ENCODE assay signal across 15 mouse cellular contexts in the genomic region with DNA sequence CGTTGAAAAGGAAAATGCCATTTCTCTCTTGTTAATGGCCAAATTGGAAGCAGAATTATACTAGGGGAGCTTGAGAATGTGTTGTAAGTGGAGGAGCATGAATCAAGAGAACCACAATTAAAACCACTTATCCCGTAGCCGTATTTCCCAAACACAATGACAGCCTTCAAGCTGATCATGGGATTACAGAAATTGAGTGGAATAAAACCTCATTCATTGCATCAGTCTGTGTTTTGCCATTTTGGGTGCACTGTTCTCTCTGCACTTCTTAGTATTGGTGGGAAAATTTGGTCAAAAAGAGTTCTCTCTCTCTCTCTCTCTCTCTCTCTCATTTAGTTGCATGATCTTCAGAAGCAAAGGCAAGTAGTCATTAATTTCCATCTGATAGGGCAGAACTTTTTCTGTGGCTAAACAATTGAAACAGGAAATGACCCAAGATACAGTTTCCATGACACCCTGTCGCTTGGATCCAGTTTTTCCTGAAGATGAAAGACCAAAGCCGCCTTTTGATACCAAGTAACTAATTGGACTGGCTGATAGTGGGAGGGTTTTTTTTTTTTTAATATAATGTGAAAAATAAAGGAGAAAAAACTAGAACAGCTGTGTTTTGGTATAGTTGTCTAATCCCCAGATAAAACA. TPM values are rescaled to one million over a fixed set of nuclear protein-coding genes. Genes with fewer than 3 reads are reported as not detected.
DNase-seq lines count a peak whose midpoint lies in the region; ATAC-seq and TF ChIP-seq lines count a peak whose summit lies in the region.
"Had no signal": no experiment of that assay in that cellular context is flagged by ENCODE, and none has a peak within 500 bp of the region (broad histone marks: within the 10 kb centered on the region; RNA-seq: fewer than 3 reads in every experiment).

No protein-coding gene starts in this region.

- H3K4me1 ChIP-seq in heart, embryonic 11.5 days (ENCODE audit: control insufficient read depth, insufficient read depth, low read length), result peaks cover 7% of the 10 kb centered on the region; the same call in 1 of the 2 replicates
- H3K4me1 ChIP-seq in liver, adult 2 months (ENCODE audit: control insufficient read depth, insufficient read depth, low read length), result no peaks in the 10 kb centered on the region; the same call in 1 of the 2 replicates
- no peaks in the 10 kb centered on the region for H3K4me1 ChIP-seq in liver, embryonic 11.5 days (replicated peaks; ENCODE audit: control insufficient read depth, insufficient read depth, low read length)
- H3K4me1 ChIP-seq in forebrain, embryonic 10.5 days, result peaks cover 41% of the 10 kb centered on the region
- H3K4me1 ChIP-seq in midbrain, embryonic 15.5 days, result peaks cover 27% of the 10 kb centered on the region
- H3K4me1 ChIP-seq: liver, embryonic 13.5 days had no signal

- WGBS in heart, embryonic 11.5 days (ENCODE audit: insufficient replicate concordance), result 38% methylated on average over 5 of the region's 5 CpGs
- 58% methylated on average over 5 of the region's 5 CpGs for WGBS in liver, adult 2 months
- 42% methylated on average over 5 of the region's 5 CpGs for WGBS in liver, embryonic 11.5 days
- 8% methylated on average over 5 of the region's 5 CpGs for WGBS in forebrain, embryonic 10.5 days
- whole genome bisulfite sequencing in midbrain, embryonic 15.5 days, result 9% methylated on average over 5 of the region's 5 CpGs

- no peaks in the 10 kb centered on the region for H3K27me3 ChIP-seq in heart, embryonic 11.5 days (ENCODE audit: control insufficient read depth, insufficient read depth, low read length)
- no peaks in the 10 kb centered on the region; the same call in 1 of the 2 replicates for H3K27me3 ChIP-seq in liver, adult 2 months (ENCODE audit: control insufficient read depth, insufficient read depth, low read length)
- H3K27me3 ChIP-seq in liver, embryonic 11.5 days (replicated peaks; ENCODE audit: control insufficient read depth, insufficient read depth, low read length), result no peaks in the 10 kb centered on the region
- H3K27me3 ChIP-seq in forebrain, embryonic 10.5 days (ENCODE audit: poor library complexity, severe bottlenecking), result peaks cover 27% of the 10 kb centered on the region
- H3K27me3 ChIP-seq in midbrain, embryonic 15.5 days (replicated peaks), result no peaks in the 10 kb centered on the region
- H3K27me3 ChIP-seq: liver, embryonic 13.5 days had no signal

- no peaks in the 10 kb centered on the region for H3K36me3 ChIP-seq in heart, embryonic 11.5 days (ENCODE audit: control insufficient read depth, insufficient read depth, low read length)
- no peaks in the 10 kb centered on the region for H3K36me3 ChIP-seq in liver, adult 2 months (ENCODE audit: control insufficient read depth, insufficient read depth, low read length)
- H3K36me3 ChIP-seq in liver, embryonic 11.5 days (ENCODE audit: control insufficient read depth, insufficient read depth, low read length), result no peaks in the 10 kb centered on the region
- H3K36me3 ChIP-seq in forebrain, embryonic 10.5 days (replicated peaks), result peaks cover 19% of the 10 kb centered on the region
- H3K36me3 ChIP-seq in midbrain, embryonic 15.5 days (replicated peaks), result no peaks in the 10 kb centered on the region
- H3K36me3 ChIP-seq: liver, embryonic 13.5 days had no signal

- no peak for TF ChIP-seq CTCF in liver, adult 2 months (IDR thresholded peaks at IDR 0.05; ENCODE audit: low read depth, low read length)

- no peaks in the 10 kb centered on the region for H3K79me2 ChIP-seq in liver, adult 2 months (ENCODE audit: control insufficient read depth, insufficient read depth, low read length)

- no peak overlapping the region for H3K4me3 ChIP-seq in heart, embryonic 11.5 days (ENCODE audit: low read depth, low read length)
- H3K4me3 ChIP-seq in liver, adult 2 months (ENCODE audit: insufficient read depth, low read depth, low read length), result no peak overlapping the region
- H3K4me3 ChIP-seq in liver, embryonic 11.5 days (ENCODE audit: low read depth, low read length), result no peak overlapping the region
- H3K4me3 ChIP-seq in forebrain, embryonic 10.5 days, result peak overlapping the region; percentile 19; the same call in 1 of the 2 replicates
- no peak overlapping the region for H3K4me3 ChIP-seq in midbrain, embryonic 15.5 days
- H3K4me3 ChIP-seq: erythroblast, embryonic 14.5 days; left cerebral cortex, adult 2 months; liver, embryonic 13.5 days had no signal

- H3K9ac ChIP-seq in heart, embryonic 11.5 days (ENCODE audit: low read depth, low read length), result no peak overlapping the region
- H3K9ac ChIP-seq in liver, adult 2 months (ENCODE audit: low read depth, low read length), result no peak overlapping the region
- H3K9ac ChIP-seq in liver, embryonic 11.5 days (ENCODE audit: low read depth, low read length), result no peak overlapping the region
- no peak overlapping the region for H3K9ac ChIP-seq in midbrain, embryonic 15.5 days
- H3K9ac ChIP-seq: liver, embryonic 13.5 days had no signal

- TF ChIP-seq POLR2A in liver, adult 2 months (IDR thresholded peaks at IDR 0.05; ENCODE audit: extremely low read depth, insufficient read depth, low read length), result no peak

- peak; percentile 2 to 19 for DNase-seq in heart, adult 9 months (ENCODE audit: low spot score in 2 of 2)
- DNase-seq in liver, adult 2 months (ENCODE audit: extremely low read depth, low read depth, low spot score), result peak; percentile 9
- DNase-seq in liver, embryonic 11.5 days (ENCODE audit: low spot score), result no peak
- no peak for DNase-seq in forebrain, embryonic 10.5 days (ENCODE audit: extremely low spot score, low spot score)
- no peak for DNase-seq in adrenal gland, adult (ENCODE audit: inconsistent age in 2 of 2, low spot score in 1 of 2)
- no peak for DNase-seq in cerebellum, postnatal 10 days
- DNase-seq: adrenal gland, postnatal 25 days; cerebellum, adult 2 months; gastrocnemius, postnatal 10 days; liver, embryonic 13.5 days; thymus, postnatal 4 days had no signal

- no peak for ATAC-seq in heart, embryonic 11.5 days (replicated peaks; ENCODE audit: insufficient number of reproducible peaks, low FRiP score, low TSS enrichment)
- no peak for ATAC-seq in liver, embryonic 11.5 days (replicated peaks; ENCODE audit: low FRiP score)
- no peak for ATAC-seq in midbrain, embryonic 15.5 days (replicated peaks)

- no peaks in the 10 kb centered on the region for H3K9me3 ChIP-seq in heart, embryonic 11.5 days (replicated peaks; ENCODE audit: control insufficient read depth, low read length)
- H3K9me3 ChIP-seq in liver, embryonic 11.5 days (ENCODE audit: control insufficient read depth, low read length), result no peaks in the 10 kb centered on the region
- H3K9me3 ChIP-seq in forebrain, embryonic 10.5 days, result no peaks in the 10 kb centered on the region
- no peaks in the 10 kb centered on the region for H3K9me3 ChIP-seq in midbrain, embryonic 15.5 days
- H3K9me3 ChIP-seq: liver, embryonic 13.5 days had no signal

- no peak overlapping the region for H3K4me2 ChIP-seq in heart, embryonic 11.5 days
- H3K4me2 ChIP-seq in liver, embryonic 11.5 days, result no peak overlapping the region
- H3K4me2 ChIP-seq in midbrain, embryonic 15.5 days, result peak overlapping the region; percentile 18; the same call in 1 of the 2 replicates
- H3K4me2 ChIP-seq: liver, embryonic 13.5 days had no signal

- no peak overlapping the region for H3K27ac ChIP-seq in heart, embryonic 11.5 days (ENCODE audit: low read depth, low read length)
- H3K27ac ChIP-seq in liver, adult 2 months (replicated peaks; ENCODE audit: insufficient read depth, low read depth, low read length), result no peak overlapping the region
- H3K27ac ChIP-seq in liver, embryonic 11.5 days (ENCODE audit: low read depth, low read length), result no peak overlapping the region
- H3K27ac ChIP-seq in forebrain, embryonic 10.5 days, result no peak overlapping the region
- peak overlapping the region; percentile 57; the same call in 1 of the 2 replicates for H3K27ac ChIP-seq in midbrain, embryonic 15.5 days
- H3K27ac ChIP-seq: left cerebral cortex, adult 2 months; liver, embryonic 13.5 days had no signal

RNA-seq across cellular contexts. Expression of gene Cachd1, which starts 34.7 kb away (rescaled TPM):
- polyA plus RNA-seq in heart, embryonic 11.5 days (2014; fragmentation: Nextera tagmentation; extraction: Ambion mirVana), result 9.3 and 16.3 TPM in 2 replicates
- 0.46 and 0.67 TPM in 2 replicates for total RNA-seq in liver, adult 2 months (2014; rRNA removed)
- polyA plus RNA-seq in liver, adult 2 months (2012; rRNA removed), result 1.1 and 2.3 TPM in 2 replicates
- polyA plus RNA-seq in liver, embryonic 11.5 days (2014; fragmentation: Nextera tagmentation; extraction: Ambion mirVana), result 10.0 and 12.1 TPM in 2 replicates
- polyA plus RNA-seq in forebrain, embryonic 10.5 days (2016; fragmentation: Nextera tagmentation; extraction: Ambion mirVana), result 25.5 and 26.8 TPM in 2 replicates
- 41.8 and 48.7 TPM in 2 replicates for polyA plus RNA-seq in midbrain, embryonic 15.5 days (2015; fragmentation: Nextera tagmentation; extraction: Ambion mirVana)

Comparison
In these comparisons a context has a peak if more than half of its experiments do, and no peak if none do; other contexts are left out.
1. DNase-seq: peak in heart, adult 9 months (2 of 2) and liver, adult 2 months (single experiment); none in liver, embryonic 11.5 days (single experiment), forebrain, embryonic 10.5 days (single experiment), adrenal gland, adult (0 of 2) and cerebellum, postnatal 10 days (0 of 2).